Mouse (Mus musculus) gonadal fat pad, adult 2 months (tissue): Measurements from ENCODE around the gene Col4a2. TPM values are rescaled to one million over a fixed set of nuclear protein-coding genes. Genes with fewer than 3 reads are reported as not detected.

Source experiments
- DNase-seq: peaks from one replicate; pipeline ENCODE4 v3.0.0-alpha.2; 2012; ENCODE audit warnings: low read depth
- polyA plus RNA-seq: library from polyadenylated mRNA; depleted of rRNA; stranded (reverse); fragments of >200 nt; gene quantifications from 2 replicates; pipeline ENCODE4 v1.2.3, GENCODE M21; 2012

The Col4a2 gene
- polyA plus RNA-seq, 1 experiment, result 239 TPM

GRCm38 (mm10) chr8:11382933-11383332 is 70.3 kb downstream of the Col4a2 start:
- peak; percentile 89 for DNase-seq

- DNase-seq, result no peak
Measured at GRCm38 (mm10) chr8:11383379-11383778, 70.8 kb downstream of the Col4a2 start.

- DNase-seq, result no peak
Measured at GRCm38 (mm10) chr8:11384841-11385240, 72.2 kb downstream of the Col4a2 start.

- DNase-seq, result no peak
Measured at GRCm38 (mm10) chr8:11385272-11385905, 72.8 kb downstream of the Col4a2 start.

GRCm38 (mm10) chr8:11387282-11387681 is 74.7 kb downstream of the Col4a2 start:
- DNase-seq, result no peak

GRCm38 (mm10) chr8:11389275-11390050 is 76.9 kb downstream of the Col4a2 start:
- DNase-seq, result no peak

- DNase-seq, result no peak
Measured at GRCm38 (mm10) chr8:11392739-11393138, 80.1 kb downstream of the Col4a2 start.

GRCm38 (mm10) chr8:11393161-11393560 is 80.6 kb downstream of the Col4a2 start:
- DNase-seq, result no peak

GRCm38 (mm10) chr8:11393607-11394006 is 81.0 kb downstream of the Col4a2 start:
- DNase-seq, result no peak

GRCm38 (mm10) chr8:11394773-11395172 is 82.2 kb downstream of the Col4a2 start:
- no peak for DNase-seq

- DNase-seq, result no peak
Measured at GRCm38 (mm10) chr8:11395601-11396000, 83.0 kb downstream of the Col4a2 start.

- no peak for DNase-seq
Measured at GRCm38 (mm10) chr8:11396111-11396510, 83.5 kb downstream of the Col4a2 start.

- DNase-seq, result no peak
Measured at GRCm38 (mm10) chr8:11397126-11397525, 84.5 kb downstream of the Col4a2 start.

GRCm38 (mm10) chr8:11399706-11400105 is 87.1 kb downstream of the Col4a2 start:
- DNase-seq, result no peak

GRCm38 (mm10) chr8:11400244-11400643 is 87.6 kb downstream of the Col4a2 start:
- no peak for DNase-seq

GRCm38 (mm10) chr8:11401183-11401582 is 88.6 kb downstream of the Col4a2 start:
- DNase-seq, result no peak

- DNase-seq, result no peak
Measured at GRCm38 (mm10) chr8:11402220-11402619, 89.6 kb downstream of the Col4a2 start.

GRCm38 (mm10) chr8:11403813-11404212 is 91.2 kb downstream of the Col4a2 start:
- no peak for DNase-seq

- no peak for DNase-seq
Measured at GRCm38 (mm10) chr8:11404614-11405013, 92.0 kb downstream of the Col4a2 start.

GRCm38 (mm10) chr8:11405722-11406481 is 93.3 kb downstream of the Col4a2 start:
- DNase-seq, result no peak

- no peak for DNase-seq
Measured at GRCm38 (mm10) chr8:11411504-11412124, 99.0 kb downstream of the Col4a2 start.

- no peak for DNase-seq
Measured at GRCm38 (mm10) chr8:11412450-11412849, 99.8 kb downstream of the Col4a2 start.
